Mouse (Mus musculus) spleen, adult 2 months (tissue): ENCODE results near the gene Snx33.

Experiments used
- CTCF ChIP-seq: fragments of 200-500 bp; IDR thresholded peaks from 2 replicates; pipeline ENCODE4 v1.5.1; 2011; ENCODE audit warnings: mild to moderate bottlenecking, inconsistent platforms; ENCODE audit not compliant: insufficient read depth, insufficient read length, insufficient replicate concordance; ENCODE audit errors: extremely low read depth
- POLR2A ChIP-seq: fragments of 200-500 bp; IDR thresholded peaks from 2 replicates; pipeline ENCODE4 v1.6.1; 2011; ENCODE audit warnings: low read depth, low read length, inconsistent platforms

DNA sequence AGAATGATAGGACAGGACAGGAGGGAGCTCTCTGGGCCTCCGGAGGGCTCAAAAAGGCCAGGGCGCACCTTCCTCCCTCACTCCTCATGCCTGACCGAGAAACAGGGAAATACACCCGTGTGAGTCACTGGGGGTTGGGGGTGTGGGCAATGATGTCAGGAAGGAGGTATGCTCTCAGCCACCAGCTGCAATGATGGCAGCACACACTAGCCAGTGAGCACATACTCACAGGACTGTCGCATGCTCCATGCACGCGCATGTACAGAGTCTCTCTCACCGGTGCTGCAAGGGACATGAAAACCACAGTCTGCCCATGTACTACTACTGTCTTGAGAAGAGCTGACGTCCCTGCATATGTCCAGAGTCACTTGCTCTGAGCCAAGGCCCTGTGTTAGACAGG is 20.6 kb downstream of the Snx33 start:
- no peak for TF ChIP-seq POLR2A
- TF ChIP-seq CTCF: no peak
